Mouse (Mus musculus) cerebellum, postnatal 25 days (tissue): Measurements from ENCODE around the gene Slc35f1.

Experiments
- DNase-seq, 2 experiments: peaks; one replicate each; pipeline ENCODE4 v3.0.0; 2021; ENCODE audit warnings: mixed read lengths in 2 of 2

Gene Slc35f1

GRCm38 (mm10) chr10:52934615-52935014 lies 244.3 kb downstream of the Slc35f1 start:
- DNase-seq: no peak

GRCm38 (mm10) chr10:52940111-52940830 lies 249.9 kb downstream of the Slc35f1 start:
- DNase-seq: no peak

- DNase-seq: no peak
These were observed 250.5 kb downstream of the Slc35f1 start for GRCm38 (mm10) chr10:52940831-52941216.

- no peak for DNase-seq
These were observed 262.2 kb downstream of the Slc35f1 start for GRCm38 (mm10) chr10:52952581-52952980.

GRCm38 (mm10) chr10:52956728-52957127 lies 266.4 kb downstream of the Slc35f1 start:
- no peak for DNase-seq

- no peak for DNase-seq
These were observed 288.9 kb downstream of the Slc35f1 start for GRCm38 (mm10) chr10:52979251-52979650.

GRCm38 (mm10) chr10:52982836-52983235 lies 292.5 kb downstream of the Slc35f1 start:
- no peak for DNase-seq

- no peak for DNase-seq
These were observed 301.9 kb downstream of the Slc35f1 start for GRCm38 (mm10) chr10:52992246-52992645.

- DNase-seq: no peak
These were observed 306.6 kb downstream of the Slc35f1 start for GRCm38 (mm10) chr10:52996886-52997285.

- DNase-seq: no peak
These were observed 310.8 kb downstream of the Slc35f1 start for GRCm38 (mm10) chr10:53001136-53001535.

GRCm38 (mm10) chr10:53006229-53007190 lies 316.2 kb downstream of the Slc35f1 start:
- no peak for DNase-seq

- DNase-seq: no peak
These were observed 323.5 kb downstream of the Slc35f1 start for GRCm38 (mm10) chr10:53013878-53014277.

- no peak for DNase-seq
These were observed 338.1 kb downstream of the Slc35f1 start for GRCm38 (mm10) chr10:53028454-53028853.

- no peak for DNase-seq
These were observed 344.9 kb downstream of the Slc35f1 start for GRCm38 (mm10) chr10:53035202-53035601.

GRCm38 (mm10) chr10:53045931-53046330 lies 355.6 kb downstream of the Slc35f1 start:
- no peak for DNase-seq

- no peak for DNase-seq
These were observed 362.2 kb downstream of the Slc35f1 start for GRCm38 (mm10) chr10:53052521-53052920.

- no peak for DNase-seq
These were observed 370.4 kb downstream of the Slc35f1 start for GRCm38 (mm10) chr10:53060745-53061144.

GRCm38 (mm10) chr10:53062741-53063140 lies 372.4 kb downstream of the Slc35f1 start:
- no peak for DNase-seq

- DNase-seq: peak in 1 of 2 experiments; percentile 16
These were observed 397.5 kb downstream of the Slc35f1 start for GRCm38 (mm10) chr10:53087811-53088210.

GRCm38 (mm10) chr10:53091525-53091924 lies 401.2 kb downstream of the Slc35f1 start:
- DNase-seq: no peak

GRCm38 (mm10) chr10:53096446-53096845 lies 406.1 kb downstream of the Slc35f1 start:
- no peak for DNase-seq

GRCm38 (mm10) chr10:53100881-53101280 lies 410.5 kb downstream of the Slc35f1 start:
- DNase-seq: no peak

GRCm38 (mm10) chr10:53101412-53101811 lies 411.1 kb downstream of the Slc35f1 start:
- DNase-seq: no peak

GRCm38 (mm10) chr10:53102423-53102822 lies 412.1 kb downstream of the Slc35f1 start:
- DNase-seq: peak; percentile 23 to 37
